Mouse (Mus musculus): ENCODE results near the gene Slc39a9.

GRCm38 (mm10) chr12:80609928-80610327 lies 33.8 kb upstream of the Slc39a9 start:
- no peak for TF ChIP-seq POLR2A (IDR thresholded peaks at IDR 0.05; ENCODE audit: control insufficient read depth, extremely low read depth, insufficient read depth, low read length, poor library complexity)
- TF ChIP-seq CTCF (IDR thresholded peaks at IDR 0.05; ENCODE audit: borderline replicate concordance, control insufficient read depth, extremely low read depth, insufficient read depth, low read length, poor library complexity): no peak

All from thymus, adult 2 months (tissue).